Mouse (Mus musculus) myocyte (in vitro differentiated cells): ENCODE results near the gene Cd79b. TPM values are rescaled to one million over a fixed set of nuclear protein-coding genes. Genes with fewer than 3 reads are reported as not detected.
"Not testable (repeated sequence)": the region's sequence is repeated elsewhere in the genome, so short reads cannot be mapped to it uniquely, and the experiment has no call there.

Source experiments
- H3K27me3 ChIP-seq: one replicate; pipeline ENCODE4 v1.6.1; 2011; ENCODE audit not compliant: control insufficient read depth, insufficient read depth, insufficient read length
- H3K36me3 ChIP-seq: one replicate; pipeline ENCODE4 v1.6.1; 2011; ENCODE audit not compliant: control insufficient read depth, insufficient read depth
- H3K4me2 ChIP-seq: one replicate; pipeline ENCODE4 v1.6.1; 2011; ENCODE audit warnings: low read depth, control low read depth
- H3K4me3 ChIP-seq: one replicate; pipeline ENCODE4 v1.5.1; 2011; ENCODE audit warnings: mild to moderate bottlenecking, control low read depth, moderate library complexity
- H3K79me2 ChIP-seq: one replicate; pipeline ENCODE4 v1.6.1; 2011; ENCODE audit not compliant: control insufficient read depth, insufficient read depth
- H3ac ChIP-seq: one replicate; pipeline ENCODE4 v1.6.1; 2011; ENCODE audit not compliant: control insufficient read depth, insufficient read length
- CEBPB ChIP-seq: IDR thresholded peaks from 2 replicates; pipeline ENCODE4 v1.6.1; 2011; ENCODE audit warnings: mild to moderate bottlenecking, moderate library complexity; ENCODE audit not compliant: poor library complexity, insufficient read depth, severe bottlenecking
- E2F4 ChIP-seq: IDR thresholded peaks from one replicate; pipeline ENCODE4 v1.6.1; 2011; ENCODE audit warnings: mild to moderate bottlenecking, control low read depth, moderate library complexity; ENCODE audit not compliant: insufficient read depth
- MAX ChIP-seq: IDR thresholded peaks from one replicate; pipeline ENCODE4 v1.6.1; 2011; ENCODE audit warnings: low read depth, mild to moderate bottlenecking, control low read depth
- MYOD1 ChIP-seq, 3 experiments: IDR thresholded peaks; one replicate each; pipeline ENCODE4 v1.6.1; 2011; ENCODE audit warnings: control low read depth in 2 of 3, low read depth in 2 of 3, mild to moderate bottlenecking in 2 of 3, moderate library complexity in 1 of 3; ENCODE audit not compliant: insufficient read length in 2 of 3, control insufficient read depth in 1 of 3
- MYOG ChIP-seq, 3 experiments: IDR thresholded peaks; one replicate each; pipeline ENCODE4 v1.6.1; 2011; ENCODE audit warnings: control low read depth in 2 of 3, low read depth in 2 of 3, mild to moderate bottlenecking in 2 of 3; ENCODE audit not compliant: insufficient read length in 2 of 3, control insufficient read depth in 1 of 3, insufficient read depth in 1 of 3
- POLR2A ChIP-seq: IDR thresholded peaks from one replicate; pipeline ENCODE4 v1.6.1; 2011; ENCODE audit warnings: low read depth, mild to moderate bottlenecking, control low read depth, moderate library complexity; ENCODE audit not compliant: insufficient read length
- POLR2AphosphoS2 ChIP-seq: IDR thresholded peaks from one replicate; pipeline ENCODE4 v1.6.1; 2011; ENCODE audit warnings: low read depth, control low read depth; ENCODE audit not compliant: insufficient read length
- REST ChIP-seq: IDR thresholded peaks from one replicate; pipeline ENCODE4 v1.6.1; 2011; ENCODE audit warnings: mild to moderate bottlenecking, control low read depth, moderate library complexity; ENCODE audit not compliant: insufficient read depth, insufficient read length
- SRF ChIP-seq: IDR thresholded peaks from one replicate; pipeline ENCODE4 v1.6.1; 2011; ENCODE audit warnings: low read depth; ENCODE audit not compliant: control insufficient read depth, insufficient read length
- TCF12 ChIP-seq: IDR thresholded peaks from one replicate; pipeline ENCODE4 v1.6.1; 2011; ENCODE audit warnings: mild to moderate bottlenecking, control low read depth; ENCODE audit not compliant: poor library complexity, insufficient read depth, severe bottlenecking
- TCF3 ChIP-seq: IDR thresholded peaks from one replicate; pipeline ENCODE4 v1.6.1; 2011; ENCODE audit warnings: low read depth, control low read depth; ENCODE audit not compliant: insufficient read length
- USF1 ChIP-seq: IDR thresholded peaks from one replicate; pipeline ENCODE4 v1.6.1; 2011; ENCODE audit warnings: low read depth, mild to moderate bottlenecking, control low read depth, moderate library complexity
- polyA plus RNA-seq: library from polyadenylated mRNA; unstranded; fragments of >200 nt; fragmentation: generic; extraction: Trizol; gene quantifications from one replicate; pipeline ENCODE4 v1.2.1, GENCODE M21; 2012; ENCODE audit warnings: missing spikeins

Gene Cd79b
- polyA plus RNA-seq, 1 experiment: not detected

DNA sequence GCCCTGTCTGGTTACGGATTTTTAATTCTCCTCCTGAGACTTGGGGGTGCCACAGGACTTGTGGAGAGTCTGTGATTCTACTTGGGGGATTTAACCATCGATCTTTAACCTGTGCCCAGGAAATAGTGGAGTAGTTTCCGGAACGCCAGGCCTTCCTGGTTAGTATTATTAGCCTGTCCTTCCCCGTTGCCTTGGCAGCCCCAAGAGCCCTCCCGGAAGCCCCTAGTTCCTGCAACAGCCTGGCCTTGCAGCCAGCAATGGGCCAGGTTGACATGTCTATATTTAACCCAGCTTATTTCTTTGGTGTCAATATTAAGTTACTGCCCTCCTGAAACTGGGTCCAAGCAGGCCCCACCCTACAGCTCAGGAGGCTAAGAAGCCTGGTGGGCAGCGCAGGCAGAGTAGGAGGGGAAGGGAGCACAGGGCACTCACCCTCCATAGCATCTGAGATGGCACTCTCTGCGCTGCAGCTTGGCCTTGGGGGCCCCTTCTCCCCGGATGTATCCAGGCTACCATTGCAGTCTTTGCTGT lies 26.5 kb upstream of the Cd79b start:
- H3K4me2 ChIP-seq: no peak overlapping the region
- no peak overlapping the region for H3ac ChIP-seq
- H3K27me3 ChIP-seq: peaks cover 20% of the 10 kb centered on the region
- peaks cover 4% of the 10 kb centered on the region for H3K36me3 ChIP-seq
- no peaks in the 10 kb centered on the region for H3K79me2 ChIP-seq
- no peak overlapping the region for H3K4me3 ChIP-seq
- TF ChIP-seq TCF3 (no peak), TCF12 (no peak), E2F4 (no peak), CEBPB (no peak), MYOD1 (IDR thresholded peaks at IDR 0.05; ENCODE audit: control insufficient read depth in 1 of 3, insufficient read length in 2 of 3, low read depth in 2 of 3) (no peak), POLR2A (no peak), POLR2AphosphoS2 (no peak)

- Histone ChIP-seq H3K4me2 (peak overlapping the region; percentile 8), H3K27me3 (peaks cover 12% of the 10 kb centered on the region)
- H3K36me3 ChIP-seq, H3K79me2 ChIP-seq, H3K4me3 ChIP-seq, H3ac ChIP-seq: not testable (repeated sequence)
Measured at GRCm38 (mm10) chr11:106339323-106339722, 24.8 kb upstream of the Cd79b start.

- Histone ChIP-seq H3K4me3 (no peak overlapping the region), H3K4me2 (peak overlapping the region; percentile 28), H3K36me3 (peaks cover 4% of the 10 kb centered on the region), H3ac (no peak overlapping the region), H3K27me3 (peaks cover 10% of the 10 kb centered on the region), H3K79me2 (no peaks in the 10 kb centered on the region)
- TF ChIP-seq TCF12: no peak
- no peak for TF ChIP-seq E2F4
- TF ChIP-seq POLR2AphosphoS2: no peak
- no peak for TF ChIP-seq TCF3
- peak; percentile 44 to 95 (median 88) for TF ChIP-seq MYOG (IDR thresholded peaks at IDR 0.05; ENCODE audit: control insufficient read depth in 1 of 3, insufficient read depth in 1 of 3, insufficient read length in 2 of 3, low read depth in 2 of 3)
- TF ChIP-seq MYOD1 (IDR thresholded peaks at IDR 0.05; ENCODE audit: control insufficient read depth in 1 of 3, insufficient read length in 2 of 3, low read depth in 2 of 3): peak in 2 of 3 experiments; percentile 35 to 88
- TF ChIP-seq MAX: no peak
- no peak for TF ChIP-seq USF1
- no peak for TF ChIP-seq POLR2A
- no peak for TF ChIP-seq REST
- no peak for TF ChIP-seq CEBPB
- TF ChIP-seq SRF: no peak
Measured at GRCm38 (mm10) chr11:106338870-106339269, 24.3 kb upstream of the Cd79b start.

DNA sequence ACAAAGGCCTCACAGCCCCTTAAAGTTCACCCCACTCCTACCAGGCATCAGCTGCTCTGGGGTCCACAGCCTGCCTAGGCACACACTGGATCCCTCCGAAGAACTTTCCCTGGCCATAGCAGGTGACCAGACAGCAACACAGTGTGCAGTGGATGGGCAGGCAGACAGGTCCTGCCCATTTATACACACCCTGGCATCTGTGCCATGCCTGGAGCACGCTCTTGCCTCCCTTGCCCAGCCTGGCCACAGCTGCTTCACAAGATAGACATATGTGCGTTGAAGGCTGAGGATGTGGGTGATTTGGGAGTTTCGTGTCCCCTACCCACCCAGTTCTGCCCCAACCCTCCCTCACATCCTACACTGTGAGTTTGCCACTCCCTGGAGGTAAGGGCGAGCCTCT lies 23.5 kb upstream of the Cd79b start:
- Histone ChIP-seq H3ac (no peak overlapping the region), H3K79me2 (no peaks in the 10 kb centered on the region), H3K36me3 (peaks cover 4% of the 10 kb centered on the region), H3K4me3 (no peak overlapping the region), H3K27me3 (peaks cover 7% of the 10 kb centered on the region), H3K4me2 (peak overlapping the region; percentile 42)
- TF ChIP-seq E2F4 (no peak), USF1 (no peak), TCF3 (no peak), REST (no peak), MYOG (IDR thresholded peaks at IDR 0.05; ENCODE audit: control insufficient read depth in 1 of 3, insufficient read depth in 1 of 3, insufficient read length in 2 of 3, low read depth in 2 of 3) (peak; percentile 40 to 93 (median 87)), POLR2A (no peak), POLR2AphosphoS2 (no peak), TCF12 (no peak), CEBPB (no peak), MAX (no peak), SRF (no peak), MYOD1 (IDR thresholded peaks at IDR 0.05; ENCODE audit: control insufficient read depth in 1 of 3, insufficient read length in 2 of 3, low read depth in 2 of 3) (peak in 2 of 3 experiments; percentile 61 to 91)

DNA sequence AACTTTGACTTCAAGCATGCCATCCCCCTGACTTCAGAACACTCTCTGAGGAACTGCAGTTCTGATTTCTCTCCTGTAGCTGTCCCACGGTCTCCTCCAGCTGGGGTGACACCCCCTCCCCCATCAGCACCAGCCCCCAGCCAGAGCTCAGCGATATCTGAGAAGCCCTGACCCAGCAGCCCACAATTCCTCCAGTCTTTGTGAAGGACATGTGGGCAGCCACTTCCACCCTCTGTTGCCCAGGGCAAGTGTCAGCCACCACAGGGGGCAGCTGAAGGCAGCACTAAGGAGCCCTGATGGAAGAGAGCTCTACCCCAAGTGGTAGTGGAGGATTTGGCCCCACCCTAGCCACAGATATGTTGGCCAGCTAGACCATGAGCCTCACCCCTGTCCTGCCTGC lies 19.5 kb upstream of the Cd79b start:
- Histone ChIP-seq H3ac (no peak overlapping the region), H3K4me3 (no peak overlapping the region), H3K79me2 (no peaks in the 10 kb centered on the region), H3K4me2 (peak overlapping the region; percentile 39), H3K27me3 (no peaks in the 10 kb centered on the region), H3K36me3 (no peaks in the 10 kb centered on the region)
- TF ChIP-seq MYOD1 (IDR thresholded peaks at IDR 0.05; ENCODE audit: control insufficient read depth in 1 of 3, insufficient read length in 2 of 3, low read depth in 2 of 3): peak in 2 of 3 experiments; percentile 69 to 87
- TF ChIP-seq MYOG (IDR thresholded peaks at IDR 0.05; ENCODE audit: control insufficient read depth in 1 of 3, insufficient read depth in 1 of 3, insufficient read length in 2 of 3, low read depth in 2 of 3): peak; percentile 64 to 96 (median 72)
- peak; percentile 47 for TF ChIP-seq TCF3
- peak; percentile 39 for TF ChIP-seq TCF12
- no peak for TF ChIP-seq E2F4
- TF ChIP-seq USF1: no peak
